Mouse (Mus musculus): ENCODE results near the gene Olfr1238.

Gene Olfr1238

GRCm38 (mm10) chr2:89409576-89409975 lies at the start of gene Olfr1238:
Olfr1238 (minus strand) TSS chr2:89409676.
- DNase-seq (ENCODE audit: low spot score): no peak

- DNase-seq (ENCODE audit: low spot score): no peak
Observed at GRCm38 (mm10) chr2:89442900-89443299, 33.4 kb upstream of the Olfr1238 start, which contains the start of gene Olfr1240. Olfr1240 (minus strand) TSS chr2:89443000.

- DNase-seq (ENCODE audit: low spot score): no peak
Observed at GRCm38 (mm10) chr2:89420307-89420706, 10.8 kb upstream of the Olfr1238 start, which contains the start of gene Olfr1239. Olfr1239 (minus strand) TSS chr2:89420407.

- no peak for DNase-seq (ENCODE audit: low spot score)
Observed at GRCm38 (mm10) chr2:89414557-89414956, 5.1 kb upstream of the Olfr1238 start.

GRCm38 (mm10) chr2:89400882-89401281 lies 8.6 kb downstream of the Olfr1238 start:
- DNase-seq (ENCODE audit: low spot score): no peak

GRCm38 (mm10) chr2:89364765-89365164 lies 44.7 kb downstream of the Olfr1238 start, which contains the start of gene Olfr1234:
Olfr1234 (minus strand) TSS chr2:89364865.
- DNase-seq (ENCODE audit: low spot score): no peak
